Mouse (Mus musculus) liver, embryonic 14.5 days (tissue): ENCODE data around the gene Angptl4. TPM values are rescaled to one million over a fixed set of nuclear protein-coding genes. Genes with fewer than 3 reads are reported as not detected.

Experiments used
- ATAC-seq: fragments of 200-750 bp; cut with Nextera tagmentation; 2 replicates; pipeline ENCODE4 v1.8.0; 2017; ENCODE audit warnings: moderate number of reproducible peaks, mild to moderate bottlenecking, moderate library complexity; ENCODE audit not compliant: insufficient read depth
- DNase-seq, 3 experiments: peaks; one replicate each; pipeline ENCODE4 v3.0.0-alpha.2; 2012 to 2013; ENCODE audit warnings: low read depth in 3 of 3, low spot score in 3 of 3
- H3K27ac ChIP-seq: fragments of 300-500 bp; sonication (generic); 2 replicates; pipeline ENCODE4 v1.5.1; 2014; ENCODE audit warnings: moderate library complexity, mild to moderate bottlenecking, control low read depth, inconsistent platforms
- H3K27me3 ChIP-seq: fragments of 300-500 bp; sonication (generic); 2 replicates; pipeline ENCODE4 v1.6.1; 2014; ENCODE audit warnings: mild to moderate bottlenecking, low read length, moderate library complexity; ENCODE audit not compliant: control insufficient read depth, insufficient read depth
- H3K36me3 ChIP-seq: fragments of 300-500 bp; sonication (generic); replicated peaks from 2 replicates; pipeline ENCODE4 v1.6.1; 2014; ENCODE audit warnings: low read depth; ENCODE audit not compliant: control insufficient read depth, insufficient read depth
- H3K4me1 ChIP-seq, 2 experiments: fragments of 200-500 bp in 1 of 2; fragments of 300-500 bp in 1 of 2; sonication (generic) in 1 of 2; replicated peaks; 2 replicates each; pipeline ENCODE4 v1.6.1; 2012 to 2014; ENCODE audit warnings: antibody characterized with exemption in 1 of 2, inconsistent platforms in 1 of 2, low read length in 1 of 2; ENCODE audit not compliant: control insufficient read depth in 2 of 2, insufficient read depth in 2 of 2
- H3K4me2 ChIP-seq: fragments of 300-500 bp; sonication (generic); 2 replicates; pipeline ENCODE4 v1.6.1; 2014; ENCODE audit warnings: low read depth, mild to moderate bottlenecking, control low read depth, moderate library complexity
- H3K4me3 ChIP-seq, 2 experiments: fragments of 200-500 bp in 1 of 2; fragments of 300-500 bp in 1 of 2; sonication (generic) in 1 of 2; 2 replicates each; pipeline ENCODE4 v1.5.1; 2012 to 2014; ENCODE audit warnings: low read depth in 2 of 2, low read length in 2 of 2, mild to moderate bottlenecking in 2 of 2, control low read depth in 1 of 2, inconsistent platforms in 1 of 2, moderate library complexity in 1 of 2; ENCODE audit not compliant: insufficient read depth in 1 of 2
- H3K9ac ChIP-seq: fragments of 300-500 bp; sonication (generic); replicated peaks from 2 replicates; pipeline ENCODE4 v1.6.1; 2014; ENCODE audit warnings: mild to moderate bottlenecking, control low read depth, moderate library complexity
- H3K9me3 ChIP-seq: fragments of 300-500 bp; sonication (generic); 2 replicates; pipeline ENCODE4 v1.6.1; 2016; ENCODE audit warnings: low read length, mixed read lengths; ENCODE audit not compliant: control insufficient read depth
- CTCF ChIP-seq: IDR thresholded peaks from 2 replicates; pipeline ENCODE4 v1.5.1; 2016; ENCODE audit warnings: antibody characterized with exemption, low read depth, control low read depth
- EP300 ChIP-seq: IDR thresholded peaks from 2 replicates; pipeline ENCODE4 v1.6.1; 2016; ENCODE audit warnings: antibody characterized with exemption, low read depth
- WGBS: fragments of 180-500 bp; shearing (Covaris S2); extraction: QIAGEN DNeasy Blood & Tissue Kit; methylation state at CpG from one replicate; pipeline ENCODE4 v1.1.7; 2014; ENCODE audit not compliant: insufficient replicate concordance; 5-methylcytosine and 5-hydroxymethylcytosine counted together
- polyA plus RNA-seq, 2 experiments: library from polyadenylated mRNA; depleted of rRNA in 1 of 2; stranded (reverse) in 1 of 2; unstranded in 1 of 2; fragments of >200 nt; fragmentation: Nextera tagmentation in 1 of 2; extraction: Ambion mirVana in 1 of 2; gene quantifications; 2 replicates each; pipeline versions ENCODE4 v1.2.1 to v1.2.3; 2012 to 2014

The Angptl4 gene
- polyA plus RNA-seq, 2 experiments: 6.3 to 12.8 TPM

DNA sequence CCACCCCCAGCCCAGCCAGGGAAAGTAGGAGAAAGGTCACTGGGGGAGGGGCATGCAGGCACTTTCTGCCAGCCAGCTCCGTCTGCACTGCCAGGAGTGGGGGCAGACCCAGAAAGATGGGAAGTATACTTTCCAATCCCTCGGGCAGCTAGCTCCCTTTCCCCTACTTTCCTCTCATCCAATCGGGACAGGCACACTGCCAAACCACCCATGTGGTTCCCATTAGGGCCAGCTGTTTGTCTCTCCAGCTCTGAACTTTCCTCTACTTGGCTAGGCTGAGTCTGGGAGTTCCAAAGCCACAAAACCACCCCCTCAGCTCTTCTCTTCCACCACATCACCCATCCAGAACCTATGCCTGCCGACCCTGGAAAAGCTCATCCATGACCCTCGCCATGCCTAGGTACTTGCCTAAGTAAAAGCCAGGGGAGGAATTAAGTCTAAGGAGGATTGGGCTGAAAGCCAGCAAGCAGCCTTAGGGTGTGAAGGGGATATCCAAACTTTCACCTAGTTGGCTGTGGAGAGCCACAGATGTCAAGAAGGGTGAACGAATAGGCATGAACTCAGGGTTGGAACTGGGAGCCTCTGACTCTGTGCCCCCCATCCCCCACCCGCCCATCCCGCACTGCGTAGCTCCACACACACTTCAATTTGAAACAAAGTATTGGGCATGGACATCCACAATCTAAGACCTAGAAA, 2.2 kb downstream of the Angptl4 start:
- Histone ChIP-seq H3K9ac (no peak overlapping the region), H3K27me3 (no peaks in the 10 kb centered on the region), H3K36me3 (peaks cover 22% of the 10 kb centered on the region), H3K9me3 (no peaks in the 10 kb centered on the region), H3K4me3 (peak overlapping the region in 1 of 2 experiments; percentile 17; a peak in 1 of 4 replicates), H3K4me1 (peaks cover 9 to 28% of the 10 kb centered on the region in 2 experiments), H3K27ac (no peak overlapping the region; the same call in 1 of the 2 replicates), H3K4me2 (peak overlapping the region; percentile 84)
- 49% methylated on average over 9 of the region's 9 CpGs for WGBS
- TF ChIP-seq CTCF: no peak
- no peak for TF ChIP-seq EP300
- DNase-seq: peak in 2 of 3 experiments; percentile 39 to 40
- ATAC-seq: peak; percentile 19; the same call in 1 of the 2 replicates

DNA sequence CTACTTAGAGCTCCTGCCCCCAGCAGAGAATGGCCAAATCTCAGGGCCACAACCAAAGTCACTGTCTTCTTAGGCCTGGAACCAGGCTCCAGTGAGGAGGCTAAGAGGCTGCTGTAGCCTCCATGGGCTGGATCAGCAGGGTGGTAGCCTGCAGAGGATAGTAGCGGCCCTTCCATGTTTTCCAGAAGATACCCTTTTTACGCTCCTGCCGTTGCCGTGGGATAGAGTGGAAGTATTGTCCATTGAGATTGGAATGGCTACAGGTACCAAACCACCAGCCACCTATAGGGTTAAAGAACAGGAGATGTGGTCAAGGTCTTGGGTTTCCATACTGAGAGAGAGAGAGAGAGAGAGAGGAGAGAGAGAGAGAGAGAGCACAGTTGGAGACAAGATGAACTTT, 6.3 kb downstream of the Angptl4 start:
- Histone ChIP-seq H3K9ac (no peak overlapping the region), H3K4me3 (no peak overlapping the region), H3K36me3 (peaks cover 22% of the 10 kb centered on the region), H3K27me3 (no peaks in the 10 kb centered on the region), H3K9me3 (no peaks in the 10 kb centered on the region), H3K27ac (no peak overlapping the region), H3K4me1 (peaks cover 4 to 15% of the 10 kb centered on the region in 2 experiments), H3K4me2 (no peak overlapping the region)
- TF ChIP-seq CTCF (no peak), EP300 (no peak)
- ATAC-seq: no peak
- 95% methylated on average over 4 of the region's 4 CpGs for WGBS
- DNase-seq: no peak

DNA sequence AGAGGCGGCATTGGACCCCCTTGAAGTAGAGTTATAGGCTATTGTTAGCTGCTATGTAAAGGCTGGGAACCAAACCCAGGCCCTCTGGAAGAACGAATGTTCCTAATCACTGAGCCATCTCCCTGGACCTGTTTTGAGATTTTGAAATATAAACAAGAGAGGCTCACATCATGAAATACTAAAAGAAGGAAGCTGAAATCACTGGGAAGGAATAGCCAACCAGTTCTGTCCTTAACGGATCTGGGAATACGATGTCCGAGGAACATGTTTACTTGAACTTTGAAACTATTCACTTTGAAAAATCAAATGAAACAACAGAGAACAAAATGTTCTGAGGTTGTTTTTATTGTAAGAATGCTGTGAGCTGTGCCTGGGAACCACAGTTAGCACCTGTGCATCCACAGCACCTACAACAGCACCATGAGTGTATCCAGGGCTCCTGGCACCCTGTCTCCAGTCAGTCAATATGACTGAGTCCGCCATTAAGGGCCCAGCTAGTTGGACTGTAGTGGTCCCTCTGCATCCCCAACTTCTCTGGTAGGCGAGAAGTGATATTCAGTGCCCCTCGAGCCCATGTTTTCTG, 7.0 kb downstream of the Angptl4 start:
- H3K36me3 ChIP-seq: peaks cover 22% of the 10 kb centered on the region
- ATAC-seq (no peak), DNase-seq (no peak)
- no peak overlapping the region for H3K27ac ChIP-seq
- TF ChIP-seq EP300 (no peak), CTCF (no peak)
- H3K4me2 ChIP-seq: no peak overlapping the region
- H3K9ac ChIP-seq: no peak overlapping the region
- WGBS: 77% methylated on average over 8 of the region's 8 CpGs
- H3K4me3 ChIP-seq: no peak overlapping the region
- no peaks in the 10 kb centered on the region for H3K9me3 ChIP-seq
- peaks cover 3 to 10% of the 10 kb centered on the region in 2 experiments; a peak in 3 of 4 replicates for H3K4me1 ChIP-seq
- no peaks in the 10 kb centered on the region for H3K27me3 ChIP-seq

- DNase-seq (no peak), ATAC-seq (no peak)
- Histone ChIP-seq H3K4me1 (peaks cover 0 to 5% of the 10 kb centered on the region in 2 experiments; a peak in 1 of 4 replicates), H3K9ac (no peak overlapping the region), H3K4me3 (no peak overlapping the region), H3K27me3 (no peaks in the 10 kb centered on the region), H3K9me3 (no peaks in the 10 kb centered on the region), H3K36me3 (peaks cover 22% of the 10 kb centered on the region), H3K27ac (no peak overlapping the region), H3K4me2 (no peak overlapping the region)
- WGBS: 74% methylated on average over 6 of the region's 6 CpGs
- TF ChIP-seq CTCF (no peak), EP300 (no peak)
These were observed 7.6 kb downstream of the Angptl4 start for GRCm38 (mm10) chr17:33773871-33774572.

- Histone ChIP-seq H3K4me2 (no peak overlapping the region), H3K36me3 (peaks cover 22% of the 10 kb centered on the region), H3K4me3 (no peak overlapping the region), H3K4me1 (0 out of 4 replicates have a peak, but pooled peaks cover 0 to under 1% of the 10 kb centered on the region in 2 experiments), H3K27me3 (no peaks in the 10 kb centered on the region), H3K27ac (no peak overlapping the region), H3K9ac (no peak overlapping the region), H3K9me3 (no peaks in the 10 kb centered on the region)
- ATAC-seq (no peak), DNase-seq (no peak)
- no peak for TF ChIP-seq CTCF
- TF ChIP-seq EP300: no peak
- WGBS: 74% methylated on average over 6 of the region's 6 CpGs
These were observed 8.2 kb downstream of the Angptl4 start for GRCm38 (mm10) chr17:33773426-33773825.
